Mouse (Mus musculus): Measurements from ENCODE around the gene Foxj3. TPM values are rescaled to one million over a fixed set of nuclear protein-coding genes. Genes with fewer than 3 reads are reported as not detected.

Gene Foxj3
- polyA plus RNA-seq, 1 experiment = 13.1 TPM

- Histone ChIP-seq H3K4me2 (ENCODE audit: low read depth) (no peak overlapping the region), H3ac (ENCODE audit: control insufficient read depth, insufficient read length) (no peak overlapping the region), H3K4me3 (no peak overlapping the region), H3K27me3 (ENCODE audit: control insufficient read depth, insufficient read depth, insufficient read length) (peaks cover 36% of the 10 kb centered on the region), H3K36me3 (ENCODE audit: control insufficient read depth, insufficient read depth) (no peaks in the 10 kb centered on the region), H3K79me2 (ENCODE audit: control insufficient read depth, insufficient read depth) (no peaks in the 10 kb centered on the region)
- TF ChIP-seq REST (IDR thresholded peaks at IDR 0.05; ENCODE audit: insufficient read depth, insufficient read length) (no peak), MYOG (IDR thresholded peaks at IDR 0.05; ENCODE audit: control insufficient read depth in 1 of 3, insufficient read depth in 1 of 3, insufficient read length in 2 of 3, low read depth in 2 of 3) (no peak), MAX (IDR thresholded peaks at IDR 0.05; ENCODE audit: low read depth) (no peak), POLR2AphosphoS2 (IDR thresholded peaks at IDR 0.05; ENCODE audit: insufficient read length, low read depth) (no peak), USF1 (IDR thresholded peaks at IDR 0.05; ENCODE audit: low read depth) (no peak), CEBPB (IDR thresholded peaks at IDR 0.05; ENCODE audit: insufficient read depth, poor library complexity, severe bottlenecking) (no peak), TCF12 (IDR thresholded peaks at IDR 0.05; ENCODE audit: insufficient read depth, poor library complexity, severe bottlenecking) (no peak), MYOD1 (IDR thresholded peaks at IDR 0.05; ENCODE audit: control insufficient read depth in 1 of 3, insufficient read length in 2 of 3, low read depth in 2 of 3) (no peak), POLR2A (IDR thresholded peaks at IDR 0.05; ENCODE audit: insufficient read length, low read depth) (no peak), TCF3 (IDR thresholded peaks at IDR 0.05; ENCODE audit: insufficient read length, low read depth) (no peak), SRF (IDR thresholded peaks at IDR 0.05; ENCODE audit: control insufficient read depth, insufficient read length, low read depth) (no peak), E2F4 (IDR thresholded peaks at IDR 0.05; ENCODE audit: insufficient read depth) (no peak)
Observed at GRCm38 (mm10) chr4:119670736-119671135, 133.9 kb downstream of the Foxj3 start.

GRCm38 (mm10) chr4:119671164-119671563 is 134.4 kb downstream of the Foxj3 start:
- H3K4me3 ChIP-seq = no peak overlapping the region
- no peak overlapping the region for H3K4me2 ChIP-seq (ENCODE audit: low read depth)
- H3ac ChIP-seq (ENCODE audit: control insufficient read depth, insufficient read length) = no peak overlapping the region
- H3K79me2 ChIP-seq (ENCODE audit: control insufficient read depth, insufficient read depth) = no peaks in the 10 kb centered on the region
- H3K27me3 ChIP-seq (ENCODE audit: control insufficient read depth, insufficient read depth, insufficient read length) = peaks cover 37% of the 10 kb centered on the region
- TF ChIP-seq MAX (IDR thresholded peaks at IDR 0.05; ENCODE audit: low read depth) = no peak
- no peak for TF ChIP-seq SRF (IDR thresholded peaks at IDR 0.05; ENCODE audit: control insufficient read depth, insufficient read length, low read depth)
- TF ChIP-seq MYOD1 (IDR thresholded peaks at IDR 0.05; ENCODE audit: control insufficient read depth in 1 of 3, insufficient read length in 2 of 3, low read depth in 2 of 3) = no peak
- no peak for TF ChIP-seq CEBPB (IDR thresholded peaks at IDR 0.05; ENCODE audit: insufficient read depth, poor library complexity, severe bottlenecking)
- no peak for TF ChIP-seq TCF12 (IDR thresholded peaks at IDR 0.05; ENCODE audit: insufficient read depth, poor library complexity, severe bottlenecking)
- no peak for TF ChIP-seq E2F4 (IDR thresholded peaks at IDR 0.05; ENCODE audit: insufficient read depth)
- TF ChIP-seq MYOG (IDR thresholded peaks at IDR 0.05; ENCODE audit: control insufficient read depth in 1 of 3, insufficient read depth in 1 of 3, insufficient read length in 2 of 3, low read depth in 2 of 3) = no peak
- no peak for TF ChIP-seq USF1 (IDR thresholded peaks at IDR 0.05; ENCODE audit: low read depth)
- no peak for TF ChIP-seq POLR2A (IDR thresholded peaks at IDR 0.05; ENCODE audit: insufficient read length, low read depth)
- H3K36me3 ChIP-seq (ENCODE audit: control insufficient read depth, insufficient read depth) = no peaks in the 10 kb centered on the region

GRCm38 (mm10) chr4:119672685-119673084 is 135.9 kb downstream of the Foxj3 start:
- TF ChIP-seq POLR2A (IDR thresholded peaks at IDR 0.05; ENCODE audit: insufficient read length, low read depth) = no peak
- TF ChIP-seq CEBPB (IDR thresholded peaks at IDR 0.05; ENCODE audit: insufficient read depth, poor library complexity, severe bottlenecking) = no peak
- H3K27me3 ChIP-seq (ENCODE audit: control insufficient read depth, insufficient read depth, insufficient read length) = peaks cover 37% of the 10 kb centered on the region
- no peaks in the 10 kb centered on the region for H3K79me2 ChIP-seq (ENCODE audit: control insufficient read depth, insufficient read depth)

More at GRCm38 (mm10) chr4:119672685-119673084, 135.9 kb downstream of the Foxj3 start:
- no peak overlapping the region for H3ac ChIP-seq (ENCODE audit: control insufficient read depth, insufficient read length)
- H3K36me3 ChIP-seq (ENCODE audit: control insufficient read depth, insufficient read depth) = no peaks in the 10 kb centered on the region
- H3K4me3 ChIP-seq = no peak overlapping the region
- no peak overlapping the region for H3K4me2 ChIP-seq (ENCODE audit: low read depth)

Other genes starting within 250 kb of the Foxj3 start
- 734 TPM for gene Ybx1, start 242.4 kb upstream of the Foxj3 start, polyA plus RNA-seq (2012; fragmentation: generic; extraction: Trizol)
- gene Ppih, start 216.5 kb upstream of the Foxj3 start, polyA plus RNA-seq (2012; fragmentation: generic; extraction: Trizol) = 22.2 TPM
- 0.17 TPM for gene Ccdc30, start 121.5 kb upstream of the Foxj3 start, polyA plus RNA-seq (2012; fragmentation: generic; extraction: Trizol)
- gene Ppcs, start 114.6 kb upstream of the Foxj3 start, polyA plus RNA-seq (2012; fragmentation: generic; extraction: Trizol) = 9.1 TPM
- gene Zmynd12, start 114.2 kb upstream of the Foxj3 start, polyA plus RNA-seq (2012; fragmentation: generic; extraction: Trizol) = 0.05 TPM
- not detected for gene Rimkla, start 44.4 kb upstream of the Foxj3 start, polyA plus RNA-seq (2012; fragmentation: generic; extraction: Trizol)
- gene Frg2f1, start 2.5 kb downstream of the Foxj3 start, polyA plus RNA-seq (2012; fragmentation: generic; extraction: Trizol) = 3.3 TPM
- not detected for gene Guca2a, start 100.7 kb downstream of the Foxj3 start, polyA plus RNA-seq (2012; fragmentation: generic; extraction: Trizol)
- not detected for gene Guca2b, start 122.0 kb downstream of the Foxj3 start, polyA plus RNA-seq (2012; fragmentation: generic; extraction: Trizol)
- 0.54 TPM for gene Hivep3, start 196.8 kb downstream of the Foxj3 start, polyA plus RNA-seq (2012; fragmentation: generic; extraction: Trizol)